Mouse (Mus musculus) liver, embryonic 15.5 days (tissue): ENCODE results near the gene D930048N14Rik. TPM values are rescaled to one million over a fixed set of nuclear protein-coding genes. Genes with fewer than 3 reads are reported as not detected.

Experiments
- ATAC-seq: fragments of 200-750 bp; cut with Nextera tagmentation; 2 replicates; pipeline ENCODE4 v1.8.0; 2017; ENCODE audit warnings: moderate number of reproducible peaks, mild to moderate bottlenecking, moderate library complexity; ENCODE audit not compliant: insufficient read depth
- H3K27ac ChIP-seq: fragments of 300-500 bp; sonication (generic); replicated peaks from 2 replicates; pipeline ENCODE4 v1.5.1; 2015; ENCODE audit warnings: mild to moderate bottlenecking, inconsistent platforms
- H3K27me3 ChIP-seq: fragments of 300-500 bp; sonication (generic); 2 replicates; pipeline ENCODE4 v1.6.1; 2015; ENCODE audit warnings: mild to moderate bottlenecking, inconsistent platforms
- H3K36me3 ChIP-seq: fragments of 300-500 bp; sonication (generic); replicated peaks from 2 replicates; pipeline ENCODE4 v1.6.1; 2015; ENCODE audit warnings: moderate library complexity, mild to moderate bottlenecking, inconsistent platforms
- H3K4me1 ChIP-seq: fragments of 300-500 bp; sonication (generic); replicated peaks from 2 replicates; pipeline ENCODE4 v1.6.1; 2015; ENCODE audit warnings: inconsistent platforms
- H3K4me2 ChIP-seq: fragments of 300-500 bp; sonication (generic); 2 replicates; pipeline ENCODE4 v1.6.1; 2015; ENCODE audit warnings: moderate library complexity, mild to moderate bottlenecking, inconsistent platforms
- H3K4me3 ChIP-seq: fragments of 300-500 bp; sonication (generic); replicated peaks from 2 replicates; pipeline ENCODE4 v1.5.1; 2015; ENCODE audit warnings: mild to moderate bottlenecking, inconsistent platforms
- H3K9ac ChIP-seq: fragments of 300-500 bp; sonication (generic); 2 replicates; pipeline ENCODE4 v1.6.1; 2015; ENCODE audit warnings: moderate library complexity, mild to moderate bottlenecking, inconsistent platforms
- H3K9me3 ChIP-seq: fragments of 300-500 bp; sonication (generic); replicated peaks from 2 replicates; pipeline ENCODE4 v1.6.1; 2016; ENCODE audit warnings: inconsistent platforms
- WGBS: fragments of 180-500 bp; shearing (Covaris S2); methylation state at CpG from one replicate; pipeline ENCODE4 v1.1.7; 2015; ENCODE audit warnings: mixed read lengths; ENCODE audit not compliant: insufficient replicate concordance; 5-methylcytosine and 5-hydroxymethylcytosine counted together
- polyA plus RNA-seq: library from polyadenylated mRNA; unstranded; fragments of >200 nt; fragmentation: Nextera tagmentation; extraction: Ambion mirVana; gene quantifications from 2 replicates; pipeline ENCODE4 v1.2.1, GENCODE M21; 2015

The D930048N14Rik gene
- polyA plus RNA-seq, 1 experiment from 2014 or later: 0.36 TPM

- no peaks in the 10 kb centered on the region for H3K36me3 ChIP-seq
- no peaks in the 10 kb centered on the region for H3K9me3 ChIP-seq
- no peak for ATAC-seq
- H3K27ac ChIP-seq: 0 out of 2 replicates have a peak overlapping the region, but pooled peaks have one; percentile 19
- H3K4me3 ChIP-seq: no peak overlapping the region
- WGBS: 25% methylated on average over 16 of the region's 16 CpGs
- H3K4me1 ChIP-seq: peaks cover 20% of the 10 kb centered on the region
- peak overlapping the region; percentile 10; the same call in 1 of the 2 replicates for H3K4me2 ChIP-seq
- H3K27me3 ChIP-seq: peaks cover 47% of the 10 kb centered on the region
- no peak overlapping the region for H3K9ac ChIP-seq
Measured at GRCm38 (mm10) chr11:51644217-51644616, 6.5 kb upstream of the D930048N14Rik start.

- H3K36me3 ChIP-seq: no peaks in the 10 kb centered on the region
- H3K9ac ChIP-seq: no peak overlapping the region
- H3K4me2 ChIP-seq: no peak overlapping the region
- no peak overlapping the region for H3K27ac ChIP-seq
- 80% methylated on average over 13 of the region's 13 CpGs for WGBS
- H3K27me3 ChIP-seq: peaks cover 58% of the 10 kb centered on the region
- no peak for ATAC-seq
- peaks cover 31% of the 10 kb centered on the region for H3K4me1 ChIP-seq
- no peak overlapping the region for H3K4me3 ChIP-seq
- no peaks in the 10 kb centered on the region for H3K9me3 ChIP-seq
Measured at GRCm38 (mm10) chr11:51645293-51645692, 5.5 kb upstream of the D930048N14Rik start.

GRCm38 (mm10) chr11:51646245-51646644, 4.5 kb upstream of the D930048N14Rik start:
- Histone ChIP-seq H3K27ac (no peak overlapping the region), H3K4me3 (no peak overlapping the region), H3K9me3 (no peaks in the 10 kb centered on the region), H3K4me1 (peaks cover 40% of the 10 kb centered on the region), H3K4me2 (no peak overlapping the region), H3K9ac (no peak overlapping the region), H3K27me3 (peaks cover 67% of the 10 kb centered on the region), H3K36me3 (no peaks in the 10 kb centered on the region)
- WGBS: 54% methylated on average over 7 of the region's 7 CpGs
- ATAC-seq: no peak

GRCm38 (mm10) chr11:51646751-51647667, 3.7 kb upstream of the D930048N14Rik start:
- no peak overlapping the region for H3K27ac ChIP-seq
- H3K9ac ChIP-seq: no peak overlapping the region
- H3K9me3 ChIP-seq: no peaks in the 10 kb centered on the region
- 39% methylated on average over 15 of the region's 15 CpGs for WGBS
- peaks cover 40% of the 10 kb centered on the region for H3K4me1 ChIP-seq
- no peak for ATAC-seq
- H3K36me3 ChIP-seq: no peaks in the 10 kb centered on the region
- H3K4me3 ChIP-seq: no peak overlapping the region
- H3K27me3 ChIP-seq: peaks cover 75% of the 10 kb centered on the region
- no peak overlapping the region for H3K4me2 ChIP-seq

GRCm38 (mm10) chr11:51648566-51648965, 2.2 kb upstream of the D930048N14Rik start:
- Histone ChIP-seq H3K4me3 (no peak overlapping the region), H3K4me1 (peaks cover 34% of the 10 kb centered on the region), H3K4me2 (no peak overlapping the region), H3K27ac (no peak overlapping the region), H3K9ac (no peak overlapping the region), H3K27me3 (peaks cover 78% of the 10 kb centered on the region), H3K9me3 (no peaks in the 10 kb centered on the region), H3K36me3 (no peaks in the 10 kb centered on the region)
- ATAC-seq: no peak
- 35% methylated on average over 3 of the region's 3 CpGs for WGBS

GRCm38 (mm10) chr11:51649111-51649888, 1.5 kb upstream of the D930048N14Rik start:
- Histone ChIP-seq H3K9me3 (no peaks in the 10 kb centered on the region), H3K4me1 (peaks cover 30% of the 10 kb centered on the region), H3K9ac (no peak overlapping the region), H3K27me3 (peaks cover 70% of the 10 kb centered on the region), H3K4me2 (peak overlapping the region; percentile 76), H3K4me3 (peak overlapping the region; percentile 61), H3K27ac (no peak overlapping the region), H3K36me3 (no peaks in the 10 kb centered on the region)
- ATAC-seq: no peak
- WGBS: 31% methylated on average over 11 of the region's 11 CpGs

- peak overlapping the region; percentile 49; the same call in 1 of the 2 replicates for H3K9ac ChIP-seq
- H3K4me3 ChIP-seq: peak overlapping the region; percentile 61
- no peaks in the 10 kb centered on the region for H3K9me3 ChIP-seq
- H3K27me3 ChIP-seq: peaks cover 70% of the 10 kb centered on the region
- 2% methylated on average over 7 of the region's 7 CpGs for WGBS
- H3K27ac ChIP-seq: no peak overlapping the region
- H3K36me3 ChIP-seq: no peaks in the 10 kb centered on the region
- H3K4me2 ChIP-seq: peak overlapping the region; percentile 76
- peaks cover 30% of the 10 kb centered on the region for H3K4me1 ChIP-seq
- no peak for ATAC-seq
Measured at GRCm38 (mm10) chr11:51649889-51650199, 910 bp upstream of the D930048N14Rik start.

GRCm38 (mm10) chr11:51650261-51650660, 493 bp upstream of the D930048N14Rik start:
- WGBS: under 1% methylated on average over 30 of the region's 30 CpGs
- H3K9me3 ChIP-seq: no peaks in the 10 kb centered on the region
- peak overlapping the region; percentile 61 for H3K4me3 ChIP-seq
- H3K36me3 ChIP-seq: no peaks in the 10 kb centered on the region
- peaks cover 30% of the 10 kb centered on the region for H3K4me1 ChIP-seq
- H3K27ac ChIP-seq: no peak overlapping the region
- peak overlapping the region; percentile 49; the same call in 1 of the 2 replicates for H3K9ac ChIP-seq
- H3K4me2 ChIP-seq: peak overlapping the region; percentile 76
- ATAC-seq: peak; percentile 16; the same call in 1 of the 2 replicates
- peaks cover 68% of the 10 kb centered on the region for H3K27me3 ChIP-seq

- H3K9ac ChIP-seq: no peak overlapping the region
- H3K36me3 ChIP-seq: no peaks in the 10 kb centered on the region
- no peak overlapping the region for H3K4me3 ChIP-seq
- H3K27ac ChIP-seq: no peak overlapping the region
- no peak for ATAC-seq
- H3K4me1 ChIP-seq: peaks cover 25% of the 10 kb centered on the region
- peaks cover 47% of the 10 kb centered on the region for H3K27me3 ChIP-seq
- 66% methylated on average over 4 of the region's 4 CpGs for WGBS
- no peak overlapping the region for H3K4me2 ChIP-seq
- no peaks in the 10 kb centered on the region for H3K9me3 ChIP-seq
Measured at GRCm38 (mm10) chr11:51652889-51653418, 2.2 kb downstream of the D930048N14Rik start.

- Histone ChIP-seq H3K27ac (no peak overlapping the region), H3K4me1 (peaks cover 26% of the 10 kb centered on the region), H3K9ac (no peak overlapping the region), H3K4me2 (no peak overlapping the region), H3K36me3 (no peaks in the 10 kb centered on the region), H3K9me3 (no peaks in the 10 kb centered on the region), H3K27me3 (peaks cover 39% of the 10 kb centered on the region), H3K4me3 (no peak overlapping the region)
- 61% methylated on average over 6 of the region's 6 CpGs for WGBS
- ATAC-seq: no peak
Measured at GRCm38 (mm10) chr11:51653736-51654135, 3.0 kb downstream of the D930048N14Rik start.

- Histone ChIP-seq H3K4me3 (no peak overlapping the region), H3K9ac (no peak overlapping the region), H3K9me3 (no peaks in the 10 kb centered on the region), H3K4me1 (peaks cover 23% of the 10 kb centered on the region), H3K27me3 (peaks cover 27% of the 10 kb centered on the region), H3K27ac (no peak overlapping the region), H3K4me2 (no peak overlapping the region), H3K36me3 (no peaks in the 10 kb centered on the region)
- ATAC-seq: no peak
- WGBS: 73% methylated on average over 3 of the region's 3 CpGs
Measured at GRCm38 (mm10) chr11:51654891-51655290, 4.1 kb downstream of the D930048N14Rik start.
